Mouse (Mus musculus) midbrain, embryonic 12.5 days (tissue): Measurements from ENCODE around the gene Dnhd1. TPM values are rescaled to one million over a fixed set of nuclear protein-coding genes. Genes with fewer than 3 reads are reported as not detected.

ENCODE experiments used
- ATAC-seq: fragments of 200-750 bp; cut with Nextera tagmentation; 2 replicates; pipeline ENCODE4 v1.8.0; 2017; ENCODE audit warnings: low read depth, moderate TSS enrichment, moderate library complexity; ENCODE audit not compliant: low FRiP score
- H3K27ac ChIP-seq: fragments of 300-500 bp; sonication (generic); replicated peaks from 2 replicates; pipeline ENCODE4 v1.5.1; 2016; ENCODE audit warnings: mild to moderate bottlenecking
- H3K27me3 ChIP-seq: fragments of 300-500 bp; sonication (generic); 2 replicates; pipeline ENCODE4 v1.6.1; 2016; ENCODE audit warnings: mild to moderate bottlenecking
- H3K36me3 ChIP-seq: fragments of 300-500 bp; sonication (generic); 2 replicates; pipeline ENCODE4 v1.6.1; 2016
- H3K4me1 ChIP-seq: fragments of 300-500 bp; sonication (generic); 2 replicates; pipeline ENCODE4 v1.6.1; 2016
- H3K4me2 ChIP-seq: fragments of 300-500 bp; sonication (generic); replicated peaks from 2 replicates; pipeline ENCODE4 v1.6.1; 2016; ENCODE audit warnings: mild to moderate bottlenecking, moderate library complexity
- H3K4me3 ChIP-seq: fragments of 300-500 bp; sonication (generic); 2 replicates; pipeline ENCODE4 v1.5.1; 2016; ENCODE audit warnings: mild to moderate bottlenecking
- H3K9ac ChIP-seq: fragments of 300-500 bp; sonication (generic); replicated peaks from 2 replicates; pipeline ENCODE4 v1.6.1; 2016; ENCODE audit warnings: mild to moderate bottlenecking, moderate library complexity
- H3K9me3 ChIP-seq: fragments of 300-500 bp; sonication (generic); 2 replicates; pipeline ENCODE4 v1.6.1; 2016; ENCODE audit warnings: mild to moderate bottlenecking
- WGBS: fragments of 180-500 bp; shearing (Covaris S2); methylation state at CpG from one replicate; pipeline ENCODE4 v1.1.7; 2016; 5-methylcytosine and 5-hydroxymethylcytosine counted together
- polyA plus RNA-seq: library from polyadenylated mRNA; unstranded; fragments of >200 nt; fragmentation: Nextera tagmentation; extraction: Ambion mirVana; gene quantifications from 2 replicates; pipeline ENCODE4 v1.2.1, GENCODE M21; 2016

Gene Dnhd1
- 1.0 and 1.5 TPM in 2 replicates for polyA plus RNA-seq

DNA sequence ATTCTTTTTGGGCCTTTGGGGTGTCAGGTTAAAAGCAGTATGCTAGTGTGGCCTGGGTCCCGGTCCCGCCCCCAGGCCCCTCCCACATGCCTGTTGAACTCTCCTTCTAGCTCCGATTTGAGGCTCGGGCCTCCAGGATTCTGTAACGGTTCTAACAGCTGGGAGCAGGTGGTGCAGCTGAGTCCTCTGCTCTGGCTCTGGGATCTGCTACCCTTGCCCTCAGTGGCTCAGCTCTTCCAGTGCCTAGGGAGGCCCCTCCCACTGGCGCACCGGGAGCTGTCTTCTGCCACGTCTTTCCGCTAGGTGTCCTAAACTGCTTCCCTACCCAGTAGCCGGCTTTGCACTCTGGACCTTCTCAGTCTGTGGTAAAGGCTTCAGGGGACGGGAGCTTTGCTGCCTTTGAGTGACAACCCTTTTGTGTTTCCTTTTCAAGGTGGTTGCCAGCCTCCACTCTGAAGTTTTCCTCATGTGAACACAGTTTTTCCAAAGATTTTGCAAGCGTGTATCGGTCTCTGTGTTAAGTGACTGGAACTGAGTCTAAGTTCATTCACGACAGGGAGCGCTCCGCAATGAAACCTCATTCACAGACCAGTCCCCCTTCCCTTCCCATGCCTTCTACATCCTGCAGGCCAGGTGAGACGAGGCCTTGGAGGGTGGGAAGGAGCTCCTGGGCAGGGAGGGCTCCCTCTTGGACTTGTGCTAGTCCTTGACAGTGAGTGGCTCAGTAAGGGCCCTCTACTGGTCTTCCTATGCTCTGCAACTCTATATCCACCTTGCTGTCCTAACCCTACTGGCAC, at the start of gene Dnhd1:
Gene Dnhd1 (plus strand): TSS at position 189 of the 797 bp plus-strand sequence.
- H3K27ac ChIP-seq, result no peak within 1 kb of the TSS
- no peaks in the 10 kb centered on the region for H3K27me3 ChIP-seq
- peak within 1 kb of the TSS; percentile 37 for H3K4me3 ChIP-seq
- no peaks in the 10 kb centered on the region for H3K9me3 ChIP-seq
- H3K9ac ChIP-seq, result peak within 1 kb of the TSS; percentile 31; the same call in 1 of the 2 replicates
- peaks cover 8% of the 10 kb centered on the region; the same call in 1 of the 2 replicates for H3K4me1 ChIP-seq
- ATAC-seq, result peak; percentile 93
- WGBS, result 2% methylated on average over 17 of the region's 17 CpGs
- H3K4me2 ChIP-seq, result peak within 1 kb of the TSS; percentile 62
- 0 out of 2 replicates have a peak, but pooled peaks cover 3% of the 10 kb centered on the region for H3K36me3 ChIP-seq

DNA sequence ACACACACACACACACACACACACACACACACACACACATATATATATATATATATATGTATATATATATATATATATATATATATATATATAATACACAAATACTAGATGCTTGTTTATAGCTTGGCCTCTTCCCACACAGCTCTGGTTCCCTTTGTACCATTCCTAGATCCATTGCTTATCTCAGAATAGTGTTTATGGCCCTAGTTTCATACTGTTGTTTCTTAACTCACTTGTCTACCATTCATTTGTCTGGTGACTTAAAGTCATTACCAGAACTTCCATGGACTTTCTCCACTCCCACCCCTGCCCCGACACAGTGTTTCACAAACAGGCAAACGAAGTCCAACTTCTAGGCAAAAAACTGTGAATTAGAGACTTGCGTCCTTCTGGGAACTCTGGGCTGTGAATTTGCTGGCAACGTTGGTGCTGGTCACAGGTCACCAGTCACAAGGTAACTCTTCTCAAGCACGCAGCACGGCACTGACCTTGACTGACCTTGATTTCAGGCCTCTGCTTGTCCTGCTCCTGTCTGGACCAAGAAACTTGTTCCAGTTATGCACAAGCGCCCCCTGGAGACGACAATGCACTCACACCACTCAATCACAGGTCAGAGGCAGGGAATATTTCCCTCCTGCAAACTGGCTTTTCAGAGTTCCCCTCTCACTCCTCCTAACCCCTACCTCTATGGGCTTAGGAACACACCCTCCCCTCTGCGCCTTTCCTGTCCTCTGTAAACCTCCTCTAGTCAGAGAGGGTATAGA, 47.6 kb upstream of the Dnhd1 start:
- Histone ChIP-seq H3K4me3 (no peak overlapping the region), H3K27ac (no peak overlapping the region), H3K27me3 (no peaks in the 10 kb centered on the region), H3K9ac (no peak overlapping the region), H3K9me3 (0 out of 2 replicates have a peak, but pooled peaks cover 4% of the 10 kb centered on the region), H3K4me2 (no peak overlapping the region), H3K4me1 (no peaks in the 10 kb centered on the region), H3K36me3 (no peaks in the 10 kb centered on the region)
- ATAC-seq, result peak; percentile 66; the same call in 1 of the 2 replicates
- 35% methylated on average over 9 of the region's 9 CpGs for WGBS

DNA sequence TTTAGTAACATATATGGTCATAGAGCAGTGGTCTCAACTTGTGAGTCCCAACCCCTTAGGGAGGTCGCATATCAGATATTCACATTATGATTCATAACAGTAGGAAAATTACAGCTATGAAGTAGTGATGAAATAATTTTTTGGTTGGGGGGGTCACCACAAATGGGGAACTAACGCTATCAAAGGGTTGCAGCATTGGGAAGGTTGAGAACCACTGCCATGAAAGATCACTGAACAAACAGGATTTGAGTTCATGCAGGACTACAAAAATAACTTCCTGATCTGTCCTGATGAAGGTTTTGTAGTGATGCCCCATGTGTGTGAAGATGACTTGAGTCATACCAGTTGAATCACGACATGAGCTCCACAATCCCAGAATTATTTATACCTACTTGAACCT, 42.2 kb upstream of the Dnhd1 start:
- Histone ChIP-seq H3K4me2 (no peak overlapping the region), H3K36me3 (peaks cover 40% of the 10 kb centered on the region), H3K4me3 (no peak overlapping the region), H3K4me1 (no peaks in the 10 kb centered on the region), H3K27me3 (no peaks in the 10 kb centered on the region), H3K9me3 (0 out of 2 replicates have a peak, but pooled peaks cover 4% of the 10 kb centered on the region), H3K27ac (no peak overlapping the region), H3K9ac (no peak overlapping the region)
- 88% methylated on average over 3 of the region's 3 CpGs for WGBS
- no peak for ATAC-seq

DNA sequence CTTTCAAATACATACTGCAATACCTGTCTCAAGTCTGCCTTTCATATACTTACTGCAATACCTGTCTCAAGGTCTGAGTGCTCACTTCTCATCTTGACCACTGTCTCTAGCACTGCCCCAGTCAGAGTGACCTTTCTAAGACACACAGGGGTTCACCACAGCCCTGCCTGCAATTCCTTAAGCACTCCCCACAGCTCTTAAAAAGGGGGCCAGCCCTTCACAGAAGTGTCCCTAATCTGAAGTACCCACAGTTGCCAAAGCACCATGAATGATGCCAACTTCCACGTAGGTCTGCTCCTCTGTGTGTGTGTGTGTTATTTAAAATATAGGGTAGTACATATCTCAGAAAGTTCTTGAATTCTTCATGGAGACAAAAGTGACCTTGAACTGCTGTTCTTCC, 38.9 kb upstream of the Dnhd1 start:
- Histone ChIP-seq H3K27ac (no peak overlapping the region), H3K9me3 (no peaks in the 10 kb centered on the region), H3K4me1 (no peaks in the 10 kb centered on the region), H3K4me3 (no peak overlapping the region), H3K36me3 (peaks cover 72% of the 10 kb centered on the region), H3K4me2 (no peak overlapping the region), H3K27me3 (no peaks in the 10 kb centered on the region), H3K9ac (no peak overlapping the region)
- ATAC-seq, result no peak
- WGBS, result 100% methylated on average over 1 of the region's 1 CpGs

DNA sequence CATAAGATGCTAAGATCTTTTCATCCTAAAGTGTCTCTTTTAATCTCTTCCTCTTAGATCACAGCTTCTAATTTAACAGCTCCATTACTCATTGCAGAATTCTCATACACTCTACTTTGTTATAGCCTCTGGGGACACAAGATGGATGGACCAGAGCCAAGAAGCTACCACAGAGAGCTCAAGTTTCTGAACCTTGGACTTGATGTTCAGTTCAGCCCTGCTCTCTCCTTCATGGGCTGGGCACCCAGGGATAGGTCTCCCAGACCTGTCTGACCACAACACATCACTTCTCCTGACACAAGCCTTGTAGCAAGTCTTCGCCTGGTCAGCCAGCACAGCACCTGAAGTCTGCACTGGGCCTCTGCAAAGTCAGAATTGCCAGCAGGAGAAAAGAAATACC, 36.2 kb upstream of the Dnhd1 start:
- Histone ChIP-seq H3K4me3 (no peak overlapping the region), H3K9ac (no peak overlapping the region), H3K36me3 (peaks cover 98% of the 10 kb centered on the region), H3K27me3 (no peaks in the 10 kb centered on the region), H3K4me1 (no peaks in the 10 kb centered on the region), H3K27ac (no peak overlapping the region), H3K9me3 (no peaks in the 10 kb centered on the region), H3K4me2 (no peak overlapping the region)
- WGBS, result 90% methylated on average over 1 of the region's 1 CpGs
- ATAC-seq, result no peak

DNA sequence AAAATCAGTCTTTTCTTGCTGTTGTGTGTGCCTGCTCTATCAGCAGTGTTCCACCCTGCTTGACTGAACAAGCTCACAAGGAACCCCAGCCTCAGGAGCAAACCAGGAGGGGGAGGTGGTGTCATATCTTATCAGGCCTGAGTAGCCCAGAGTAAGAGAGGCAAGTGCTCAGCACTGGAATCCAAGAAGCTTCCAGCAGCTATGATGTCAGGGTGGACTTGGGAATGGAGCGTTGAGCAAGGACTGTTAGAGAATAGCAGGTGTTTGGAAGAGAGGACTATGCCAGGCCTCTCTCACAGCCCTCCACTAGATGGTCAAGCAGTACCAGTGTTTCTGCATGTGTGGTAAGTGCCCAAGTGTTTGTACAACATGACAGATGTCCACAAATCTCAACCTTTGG, 34.9 kb upstream of the Dnhd1 start:
- Histone ChIP-seq H3K4me2 (no peak overlapping the region), H3K9ac (no peak overlapping the region), H3K4me1 (no peaks in the 10 kb centered on the region), H3K36me3 (peaks cover 97% of the 10 kb centered on the region), H3K4me3 (no peak overlapping the region), H3K27me3 (no peaks in the 10 kb centered on the region), H3K9me3 (no peaks in the 10 kb centered on the region), H3K27ac (no peak overlapping the region)
- no peak for ATAC-seq
- 89% methylated on average over 1 of the region's 1 CpGs for WGBS

DNA sequence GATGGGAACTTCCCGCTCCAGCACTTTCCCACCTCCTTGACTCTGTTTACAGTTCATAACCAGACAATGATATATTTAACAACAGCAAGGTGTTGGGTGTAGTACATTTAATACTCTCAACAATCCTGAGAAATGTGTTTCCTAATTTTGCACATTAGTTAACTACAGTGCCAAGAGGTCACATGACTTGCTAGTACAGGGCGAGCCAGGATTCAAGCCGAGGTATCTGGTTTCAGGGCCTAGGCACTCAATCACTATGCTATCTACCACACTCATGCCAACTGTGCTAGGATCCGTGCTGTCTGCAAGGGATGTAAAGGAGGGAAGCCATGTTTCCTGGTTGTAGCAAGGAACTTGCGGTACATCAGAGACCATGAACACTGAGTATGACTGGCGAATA, 34.1 kb upstream of the Dnhd1 start:
- peaks cover 96% of the 10 kb centered on the region for H3K36me3 ChIP-seq

DNA sequence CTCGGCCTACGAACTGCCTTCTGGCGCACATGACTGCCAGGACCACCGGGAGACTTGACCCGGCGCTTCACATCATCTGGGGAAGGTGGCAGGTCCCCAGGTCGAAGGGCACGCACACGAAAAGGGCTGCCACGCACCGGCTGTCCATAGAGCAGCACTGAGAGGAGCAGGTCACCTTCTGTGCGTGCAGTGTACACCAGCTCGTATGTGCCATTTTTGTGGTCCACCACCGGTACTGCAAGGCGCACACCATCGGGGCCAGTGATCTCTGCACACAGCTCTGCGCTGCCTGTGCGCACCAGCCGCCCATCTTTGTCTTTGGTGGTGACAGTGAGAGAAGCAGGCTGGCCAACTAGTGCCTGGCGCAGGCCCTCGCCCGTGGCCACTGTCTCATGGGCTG, 32.8 kb upstream of the Dnhd1 start:
- H3K4me2 ChIP-seq, result no peak overlapping the region
- no peaks in the 10 kb centered on the region for H3K4me1 ChIP-seq
- H3K36me3 ChIP-seq, result peaks cover 95% of the 10 kb centered on the region
- WGBS, result 97% methylated on average over 22 of the region's 22 CpGs
- no peaks in the 10 kb centered on the region for H3K27me3 ChIP-seq
- H3K9me3 ChIP-seq, result no peaks in the 10 kb centered on the region
- no peak for ATAC-seq
- no peak overlapping the region for H3K9ac ChIP-seq
- H3K4me3 ChIP-seq, result no peak overlapping the region
- H3K27ac ChIP-seq, result no peak overlapping the region

More for the DNA sequence above, 34.1 kb upstream of the Dnhd1 start:
- 89% methylated on average over 6 of the region's 6 CpGs for WGBS
- no peak for ATAC-seq
- H3K4me1 ChIP-seq, result no peaks in the 10 kb centered on the region
- H3K4me2 ChIP-seq, result no peak overlapping the region
- H3K27me3 ChIP-seq, result no peaks in the 10 kb centered on the region
- H3K9me3 ChIP-seq, result no peaks in the 10 kb centered on the region
- no peak overlapping the region for H3K4me3 ChIP-seq
- no peak overlapping the region for H3K27ac ChIP-seq
- no peak overlapping the region for H3K9ac ChIP-seq

DNA sequence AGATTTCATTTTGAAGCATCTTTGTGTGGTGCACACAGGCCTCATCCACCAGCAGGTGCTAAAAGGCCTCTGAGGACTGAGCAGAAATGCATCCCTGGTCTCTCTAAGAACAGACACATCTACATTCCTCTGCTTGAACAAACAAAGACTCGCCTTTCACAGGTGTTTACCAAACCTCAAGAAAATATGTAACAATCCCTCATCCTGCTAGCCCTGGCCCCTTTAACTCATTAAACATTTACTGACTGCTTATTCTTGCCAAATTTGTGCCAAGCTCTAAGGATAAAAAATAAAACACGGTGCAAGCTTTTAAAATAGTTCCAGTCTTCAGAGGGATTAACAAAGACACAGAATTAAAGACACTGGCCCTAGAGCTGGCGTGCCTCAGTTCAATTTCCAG, 30.9 kb upstream of the Dnhd1 start:
- H3K4me2 ChIP-seq, result no peak overlapping the region
- no peak overlapping the region for H3K27ac ChIP-seq
- H3K9me3 ChIP-seq, result no peaks in the 10 kb centered on the region
- no peaks in the 10 kb centered on the region for H3K27me3 ChIP-seq
- WGBS, result 61% methylated on average over 3 of the region's 3 CpGs
- ATAC-seq, result no peak
- H3K9ac ChIP-seq, result no peak overlapping the region
- peaks cover 95% of the 10 kb centered on the region for H3K36me3 ChIP-seq
- no peak overlapping the region for H3K4me3 ChIP-seq
- H3K4me1 ChIP-seq, result no peaks in the 10 kb centered on the region

DNA sequence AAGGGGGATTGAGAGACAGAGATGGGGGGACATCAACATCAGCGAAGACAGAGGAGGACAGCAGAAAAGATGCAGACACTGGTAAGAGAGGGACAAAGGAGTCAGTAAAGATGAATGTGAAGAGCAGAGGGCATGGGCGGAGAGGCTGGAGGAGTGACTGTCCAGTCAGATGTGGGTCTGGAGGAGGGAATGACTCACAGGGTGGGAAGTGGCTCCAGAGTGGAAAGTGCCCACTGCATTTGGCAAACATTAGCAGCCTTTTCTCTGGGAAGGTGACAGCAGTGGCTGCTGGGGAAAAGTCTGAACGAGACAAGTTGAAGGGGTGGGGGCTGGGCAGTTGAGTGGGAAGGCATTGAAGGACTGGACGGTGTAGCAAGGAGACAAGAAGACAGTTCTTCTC, 29.6 kb upstream of the Dnhd1 start:
- H3K9me3 ChIP-seq, result no peaks in the 10 kb centered on the region
- H3K36me3 ChIP-seq, result peaks cover 90% of the 10 kb centered on the region
- no peak overlapping the region for H3K4me2 ChIP-seq
- H3K27ac ChIP-seq, result no peak overlapping the region
- no peaks in the 10 kb centered on the region for H3K4me1 ChIP-seq
- 86% methylated on average over 4 of the region's 4 CpGs for WGBS
- ATAC-seq, result no peak
- H3K27me3 ChIP-seq, result no peaks in the 10 kb centered on the region
- no peak overlapping the region for H3K9ac ChIP-seq
- no peak overlapping the region for H3K4me3 ChIP-seq

DNA sequence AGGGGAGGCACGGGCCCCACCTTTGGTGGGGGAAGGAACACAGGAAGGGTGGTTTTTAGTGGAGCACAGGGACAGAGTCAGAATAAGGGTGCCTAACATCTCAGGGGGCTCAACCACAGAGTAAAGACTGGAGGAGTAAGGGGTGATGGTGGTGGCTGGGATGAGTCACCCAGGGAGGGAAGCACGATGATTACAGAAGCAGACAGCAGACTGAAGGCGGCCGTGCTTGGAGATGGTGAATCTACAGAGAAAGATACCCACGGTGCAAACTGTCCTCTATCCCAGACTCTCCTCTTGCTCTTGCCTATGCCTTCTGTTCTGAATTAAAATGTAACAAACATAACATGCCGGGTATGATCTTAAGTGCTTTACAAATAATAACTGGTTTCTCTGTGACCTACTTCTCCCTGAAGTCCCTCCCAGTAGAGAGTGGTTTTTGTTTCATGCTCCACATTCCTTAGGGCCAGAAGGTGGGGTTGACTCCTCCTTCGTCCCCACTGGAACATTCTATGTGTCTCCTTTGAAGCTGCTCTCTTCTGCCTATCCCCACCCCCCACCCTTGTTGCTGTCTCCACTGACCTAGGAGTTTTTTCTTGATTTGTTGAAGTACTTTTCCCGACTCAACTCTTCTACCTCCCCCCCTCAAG, 28.9 kb upstream of the Dnhd1 start:
- ATAC-seq, result no peak
- Histone ChIP-seq H3K4me1 (no peaks in the 10 kb centered on the region), H3K4me3 (no peak overlapping the region), H3K4me2 (no peak overlapping the region), H3K27ac (no peak overlapping the region), H3K27me3 (no peaks in the 10 kb centered on the region), H3K9me3 (no peaks in the 10 kb centered on the region), H3K36me3 (peaks cover 83% of the 10 kb centered on the region), H3K9ac (no peak overlapping the region)
- 83% methylated on average over 8 of the region's 8 CpGs for WGBS

DNA sequence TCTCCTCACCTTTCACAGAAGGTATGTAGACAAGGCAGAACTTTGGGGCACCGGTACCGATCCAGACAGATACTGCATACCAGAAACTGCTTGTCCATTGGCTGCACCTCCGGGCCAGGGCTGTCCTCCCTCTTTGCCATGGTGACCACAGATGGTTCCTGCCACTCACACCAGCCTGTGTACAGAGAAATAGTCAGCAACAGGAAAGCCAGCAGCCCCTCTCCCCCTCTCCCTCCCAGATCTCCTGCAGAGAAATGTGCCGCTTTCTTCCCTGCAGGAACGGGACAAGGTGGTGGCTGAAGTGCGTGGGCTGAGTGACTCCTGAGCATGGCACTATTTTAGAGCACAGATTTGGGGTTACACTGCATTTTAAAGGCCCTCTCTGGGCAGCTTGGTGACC, 25.2 kb upstream of the Dnhd1 start:
- Histone ChIP-seq H3K4me3 (no peak overlapping the region), H3K9me3 (no peaks in the 10 kb centered on the region), H3K27me3 (no peaks in the 10 kb centered on the region), H3K9ac (no peak overlapping the region), H3K27ac (no peak overlapping the region), H3K4me1 (peaks cover 20% of the 10 kb centered on the region), H3K4me2 (no peak overlapping the region), H3K36me3 (peaks cover 48% of the 10 kb centered on the region)
- ATAC-seq, result no peak
- WGBS, result 78% methylated on average over 6 of the region's 6 CpGs
